Mouse (Mus musculus) ES-Bruce4 (cell line): ENCODE measurements around the gene Scgb2b2. TPM values are rescaled to one million over a fixed set of nuclear protein-coding genes. Genes with fewer than 3 reads are reported as not detected.

Experiments
- H3K27ac ChIP-seq: 2 replicates; pipeline ENCODE4 v1.5.1; 2012; ENCODE audit warnings: low read length, inconsistent platforms; ENCODE audit not compliant: insufficient read depth
- H3K27me3 ChIP-seq: 2 replicates; pipeline ENCODE4 v1.6.1; 2012; ENCODE audit warnings: mild to moderate bottlenecking, low read length, inconsistent platforms; ENCODE audit not compliant: control insufficient read depth, poor library complexity, insufficient read depth, severe bottlenecking
- H3K36me3 ChIP-seq: 2 replicates; pipeline ENCODE4 v1.6.1; 2012; ENCODE audit warnings: inconsistent platforms, mild to moderate bottlenecking, low read length, moderate library complexity; ENCODE audit not compliant: control insufficient read depth, poor library complexity, insufficient read depth, severe bottlenecking
- H3K4me1 ChIP-seq: one replicate; pipeline ENCODE4 v1.8.1; 2011; ENCODE audit warnings: low read length; ENCODE audit not compliant: control insufficient read depth, insufficient read depth
- H3K4me3 ChIP-seq: 2 replicates; pipeline ENCODE4 v1.5.1; 2011; ENCODE audit warnings: low read depth, mild to moderate bottlenecking, low read length
- H3K9ac ChIP-seq: 2 replicates; pipeline ENCODE4 v1.6.1; 2012; ENCODE audit warnings: low read depth, mild to moderate bottlenecking, inconsistent platforms; ENCODE audit not compliant: poor library complexity, severe bottlenecking
- H3K9me3 ChIP-seq: replicated peaks from 2 replicates; pipeline ENCODE4 v1.6.1; 2012; ENCODE audit warnings: mild to moderate bottlenecking, low read length, inconsistent platforms; ENCODE audit not compliant: control insufficient read depth, poor library complexity, insufficient read depth, severe bottlenecking
- CTCF ChIP-seq: IDR thresholded peaks from one replicate; pipeline ENCODE4 v1.8.1; 2011; ENCODE audit warnings: low read depth, low read length
- EP300 ChIP-seq: IDR thresholded peaks from 2 replicates; pipeline ENCODE4 v1.6.1; 2011; ENCODE audit warnings: low read depth, low read length; ENCODE audit not compliant: insufficient read depth
- POLR2A ChIP-seq: IDR thresholded peaks from one replicate; pipeline ENCODE4 v1.8.1; 2011; ENCODE audit warnings: low read length; ENCODE audit not compliant: insufficient read depth
- polyA plus RNA-seq: library from polyadenylated mRNA; stranded (reverse); fragments of >200 nt; gene quantifications from 2 replicates; pipeline ENCODE4 v1.2.4, GENCODE M21; 2011; ENCODE audit warnings: low read depth; ENCODE audit not compliant: missing spikeins, insufficient read depth, insufficient read length

The Scgb2b2 gene
- polyA plus RNA-seq: not detected in 2 replicates

DNA sequence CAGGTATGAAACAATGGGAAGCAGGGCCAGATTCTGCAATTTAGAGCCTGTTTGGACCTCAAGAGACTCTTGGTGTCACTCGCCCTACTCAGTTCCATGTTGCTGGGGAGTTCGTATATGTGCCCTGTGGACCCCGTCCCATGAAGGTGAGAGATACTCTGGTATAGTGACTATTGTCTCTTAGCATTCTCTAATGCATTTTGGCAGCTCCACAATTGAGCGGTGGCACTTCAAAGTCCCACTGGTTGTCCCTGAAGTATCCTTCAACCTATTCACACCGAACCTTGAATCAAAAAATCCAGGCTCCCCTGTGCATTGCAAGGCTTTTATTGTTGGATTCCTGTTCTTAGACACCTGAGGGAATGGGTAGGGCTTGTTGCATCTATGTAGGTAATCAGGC lies at the start of gene Scgb2b2:
Gene Scgb2b2, plus strand, starts transcription at position 301 of the 400 bp plus-strand sequence.
- Histone ChIP-seq H3K4me1 (no peaks in the 10 kb centered on the region), H3K27ac (no peak within 1 kb of the TSS), H3K36me3 (no peaks in the 10 kb centered on the region), H3K9me3 (no peaks in the 10 kb centered on the region), H3K4me3 (no peak within 1 kb of the TSS), H3K9ac (no peak within 1 kb of the TSS), H3K27me3 (no peaks in the 10 kb centered on the region)
- TF ChIP-seq EP300: no peak

DNA sequence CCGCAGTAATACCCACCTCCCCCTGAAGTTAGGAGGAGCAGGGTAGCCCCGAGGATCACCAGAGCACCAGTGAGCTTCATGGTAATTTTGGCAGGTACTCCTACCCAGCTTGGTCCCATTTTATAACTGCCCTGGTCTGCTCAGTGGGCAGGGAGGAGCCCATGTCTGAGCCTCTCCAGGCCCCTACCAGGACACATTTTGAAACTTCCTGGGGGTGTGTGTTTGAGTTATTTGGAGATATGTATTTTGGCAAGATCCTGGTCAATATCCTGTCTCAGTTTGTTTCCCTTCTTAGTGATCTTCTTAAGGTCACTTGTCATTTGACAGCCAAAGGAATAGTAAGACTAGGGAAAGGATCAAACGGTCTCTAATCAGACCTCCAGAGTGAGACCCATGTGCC lies 1.4 kb downstream of the Scgb2b2 start, which contains the start of gene Scgb1b2:
Gene Scgb1b2, minus strand, starts transcription at position 101 of the 400 bp plus-strand sequence.
- Histone ChIP-seq H3K9me3 (no peaks in the 10 kb centered on the region), H3K27me3 (no peaks in the 10 kb centered on the region), H3K36me3 (no peaks in the 10 kb centered on the region), H3K9ac (no peak within 1 kb of the TSS), H3K27ac (no peak within 1 kb of the TSS), H3K4me1 (no peaks in the 10 kb centered on the region), H3K4me3 (no peak within 1 kb of the TSS)
- TF ChIP-seq POLR2A (no peak), EP300 (no peak), CTCF (no peak)

Other genes starting within 250 kb of the Scgb2b2 start
- gene Fxyd5, start 248.0 kb upstream of the Scgb2b2 start, polyA plus RNA-seq: 4.9 and 6.0 TPM in 2 replicates
- gene Fxyd7, start 239.0 kb upstream of the Scgb2b2 start, polyA plus RNA-seq: not detected in 2 replicates
- 2.1 TPM in 2 replicates for gene Fxyd1, start 233.3 kb upstream of the Scgb2b2 start, polyA plus RNA-seq
- 0.88 TPM in 1 of 2 replicates, not detected in the other for gene Lgi4, start 231.2 kb upstream of the Scgb2b2 start, polyA plus RNA-seq
- 1.9 TPM in 1 of 2 replicates, not detected in the other for gene Fxyd3, start 213.8 kb upstream of the Scgb2b2 start, polyA plus RNA-seq
- 27.6 and 28.7 TPM in 2 replicates for gene Hpn, start 175.2 kb upstream of the Scgb2b2 start, polyA plus RNA-seq
- gene Scn1b, start 163.5 kb upstream of the Scgb2b2 start, polyA plus RNA-seq: 26.1 and 27.5 TPM in 2 replicates
- 52.0 and 54.9 TPM in 2 replicates for gene Gramd1a, start 134.6 kb upstream of the Scgb2b2 start, polyA plus RNA-seq
- not detected in 2 replicates for gene Scgb1b2, start 1.3 kb downstream of the Scgb2b2 start, polyA plus RNA-seq
- gene Scgb2b3, start 71.6 kb downstream of the Scgb2b2 start, polyA plus RNA-seq: not detected in 2 replicates
- gene Scgb1b3, start 85.1 kb downstream of the Scgb2b2 start, polyA plus RNA-seq: not detected in 2 replicates